In genomic region chr16:18426215-18426791, GRCm38 (mm10) we compare ENCODE assay signal across 8 mouse cellular contexts. TPM values are rescaled to one million over a fixed set of nuclear protein-coding genes. Genes with fewer than 3 reads are reported as not detected.
DNase-seq lines count a peak whose midpoint lies in the region; ATAC-seq lines count a peak whose summit lies in the region.

TSS of gene Txnrd2 (plus strand) at chr16:18426384.

- peaks cover 27% of the 10 kb centered on the region for H3K4me1 ChIP-seq in hindbrain, embryonic 14.5 days (replicated peaks; ENCODE audit: control insufficient read depth, insufficient read depth, low read length)

- H3K9ac ChIP-seq in hindbrain, embryonic 14.5 days, result peak within 1 kb of the TSS; percentile 96

- H3K4me2 ChIP-seq in hindbrain, embryonic 14.5 days (replicated peaks), result peak within 1 kb of the TSS; percentile 81

- peaks cover 55% of the 10 kb centered on the region for H3K79me2 ChIP-seq in macrophage (ENCODE audit: inconsistent target)

- H3K9me3 ChIP-seq in hindbrain, embryonic 14.5 days (ENCODE audit: control insufficient read depth, low read length), result no peaks in the 10 kb centered on the region

- WGBS in hindbrain, embryonic 14.5 days, result under 1% methylated on average over 52 of the region's 52 CpGs
- whole genome bisulfite sequencing in macrophage (ENCODE audit: missing documents), result under 1% methylated on average over 52 of the region's 52 CpGs

- H3K27me3 ChIP-seq in hindbrain, embryonic 14.5 days (ENCODE audit: control insufficient read depth, insufficient read depth, low read length), result no peaks in the 10 kb centered on the region

- peak; percentile 82 for DNase-seq in NIH3T3 (ENCODE audit: low read depth)
- DNase-seq in cerebellum, postnatal 14 days, result peak; percentile 83 to 84
- peak; percentile 76 to 78 for DNase-seq in frontal cortex, postnatal 36 days (ENCODE audit: low spot score in 2 of 2)
- DNase-seq in hindbrain, embryonic 14.5 days (ENCODE audit: low spot score), result peak; percentile 55
- peak; percentile 67 to 79 for DNase-seq in left cerebral cortex, adult 18-20 months (ENCODE audit: low spot score in 2 of 2)
- peak; percentile 47 for DNase-seq in retina, postnatal 7 days (ENCODE audit: low read depth, low spot score)
- peak; percentile 81 for DNase-seq in urinary bladder, adult 2 months (ENCODE audit: low spot score)

- peaks cover 14% of the 10 kb centered on the region for H3K36me3 ChIP-seq in hindbrain, embryonic 14.5 days (replicated peaks; ENCODE audit: control insufficient read depth, insufficient read depth)
- H3K36me3 ChIP-seq in macrophage (ENCODE audit: inconsistent target), result peaks cover 6% of the 10 kb centered on the region

- peak within 1 kb of the TSS; percentile 78 for H3K27ac ChIP-seq in hindbrain, embryonic 14.5 days
- peak within 1 kb of the TSS; percentile 68 for H3K27ac ChIP-seq in macrophage

- H3K4me3 ChIP-seq in hindbrain, embryonic 14.5 days (replicated peaks; ENCODE audit: low read length), result peak within 1 kb of the TSS; percentile 84
- peak within 1 kb of the TSS; percentile 85 for H3K4me3 ChIP-seq in macrophage (ENCODE audit: inconsistent target)

- ATAC-seq in hindbrain, embryonic 14.5 days (ENCODE audit: low FRiP score), result peak; percentile 82

RNA-seq across cellular contexts. Expression of gene Txnrd2, which starts in this region (rescaled TPM):
- polyA plus RNA-seq in hindbrain, embryonic 14.5 days (2014; fragmentation: Nextera tagmentation; extraction: Ambion mirVana), result 26.0 and 28.2 TPM in 2 replicates
- total RNA-seq in left cerebral cortex, adult 18-20 months (2021), result 10 to 100 TPM; 19.4 to 21.3 TPM
- 10 to 100 TPM in 24 of 26 experiments, 1 to 10 TPM in 2; 4.9 to 44.5 (median 23.9) TPM for total RNA-seq in macrophage (2018; cell fraction: chromatin; rRNA removed)
- total RNA-seq in macrophage (2018; cell fraction: cytosol; rRNA removed), result 10 to 100 TPM; 12.3 to 18.8 (median 15.3) TPM
- total RNA-seq in macrophage (2018; cell fraction: nucleus; rRNA removed), result 10 to 100 TPM in 21 of 26 experiments, 1 to 10 TPM in 5; 7.5 to 31.9 (median 17.7) TPM
- polyA plus RNA-seq in macrophage (2018), result 10.3 to 16.8 TPM (median 14.7 TPM) in 3 replicates
- 16.5 and 21.5 TPM in 2 replicates for polyA plus RNA-seq in urinary bladder, adult 2 months (2012; rRNA removed)

Comparison
In these comparisons a context has a peak if more than half of its experiments do, and no peak if none do; other contexts are left out.
1. Peak in every context shown above with its lines: DNase-seq, ATAC-seq, H3K4me3 ChIP-seq and H3K27ac ChIP-seq.